Mouse (Mus musculus): ENCODE results near the gene Ap5s1.

Ap5s1 gene

DNA sequence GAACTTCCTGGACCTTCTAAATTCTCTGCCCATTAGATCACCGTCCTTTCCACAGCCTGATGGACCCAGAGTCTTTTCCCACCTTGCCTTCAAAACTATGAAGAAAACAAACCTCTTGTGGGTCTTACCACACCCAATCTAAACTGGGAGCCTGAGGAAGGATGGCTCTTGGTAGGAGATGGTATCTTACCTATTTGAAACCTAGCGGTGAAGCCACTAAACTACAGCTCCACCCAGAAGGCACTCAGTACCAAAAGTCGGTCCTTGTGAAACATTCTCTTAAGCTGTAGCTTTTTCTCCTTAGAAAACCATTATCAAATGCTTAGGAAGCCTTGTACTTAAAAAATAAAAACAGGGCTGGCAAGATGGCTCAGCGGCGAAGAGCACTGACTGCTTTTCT, 18.6 kb upstream of the Ap5s1 start:
- no peak for DNase-seq

DNA sequence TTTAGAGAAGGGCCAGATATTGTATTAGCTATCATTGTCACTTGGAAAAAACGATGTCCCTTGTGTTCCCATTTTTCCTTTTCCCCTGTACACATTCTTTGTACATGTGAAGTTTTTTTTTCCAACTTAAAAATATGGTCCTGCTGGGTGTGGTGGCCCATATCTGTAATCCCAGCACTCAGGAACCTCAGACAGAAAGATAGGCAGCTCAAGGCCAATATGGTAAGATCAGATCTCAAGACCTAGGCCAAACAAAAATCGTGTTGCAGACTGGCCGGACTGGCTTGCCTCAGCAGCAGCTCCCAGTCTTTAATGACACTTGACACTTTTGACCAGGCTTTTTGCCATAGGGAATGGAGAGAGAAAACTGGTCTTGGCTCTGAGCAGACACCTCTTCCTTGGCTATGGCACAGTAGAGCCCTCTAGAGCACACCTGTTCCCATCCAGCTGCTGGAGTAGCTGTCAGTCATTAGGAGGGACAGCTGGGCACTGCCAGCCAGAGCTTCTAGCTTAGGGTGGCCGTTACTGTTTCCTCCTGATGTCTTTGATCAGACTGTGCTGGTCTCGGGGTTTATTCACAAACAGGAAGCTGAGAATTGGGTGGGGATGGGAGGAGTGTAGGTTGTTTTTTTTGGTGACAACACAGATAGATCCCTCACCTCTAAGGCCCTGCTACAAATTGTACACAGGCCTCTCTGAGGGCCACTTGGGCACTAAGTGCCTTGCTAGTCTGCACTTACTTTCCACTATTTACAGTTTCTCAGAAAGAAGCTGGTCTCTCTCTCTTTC, 17.2 kb upstream of the Ap5s1 start:
- peak in 1 of 2 experiments; percentile 24 for DNase-seq

DNA sequence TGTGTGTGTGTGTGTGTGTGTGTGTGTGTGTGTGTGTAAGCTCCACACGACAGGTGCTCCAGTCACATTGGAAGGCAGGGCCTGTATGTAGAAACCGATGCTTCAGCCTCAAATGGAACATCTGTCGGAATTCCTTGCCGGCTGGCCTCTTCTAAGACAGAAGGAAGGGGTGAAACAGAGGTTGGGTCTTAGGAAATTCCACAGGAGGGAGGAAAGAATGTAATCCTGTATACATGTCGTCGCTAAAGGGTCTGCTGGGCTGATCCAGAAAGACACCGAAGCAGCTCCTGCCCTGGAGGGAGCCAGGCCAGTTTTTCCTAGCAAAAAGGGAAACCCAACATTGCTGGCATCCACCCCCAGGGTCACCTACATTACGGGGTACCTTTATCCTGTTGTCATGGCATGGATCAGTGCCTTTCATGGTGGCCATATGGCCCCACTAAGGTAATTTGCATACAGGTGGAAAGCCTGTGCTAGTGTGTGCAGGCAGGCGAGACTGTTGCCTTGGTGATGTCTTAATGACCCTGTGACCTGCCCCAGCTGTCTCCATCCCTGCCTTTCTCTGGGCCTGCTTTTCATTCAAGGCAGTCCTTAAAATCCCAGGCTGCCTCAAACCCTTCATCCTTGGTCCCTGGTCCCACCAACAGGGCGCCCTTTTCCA, 16.4 kb upstream of the Ap5s1 start:
- DNase-seq, result peak in 1 of 2 experiments; percentile 13

DNA sequence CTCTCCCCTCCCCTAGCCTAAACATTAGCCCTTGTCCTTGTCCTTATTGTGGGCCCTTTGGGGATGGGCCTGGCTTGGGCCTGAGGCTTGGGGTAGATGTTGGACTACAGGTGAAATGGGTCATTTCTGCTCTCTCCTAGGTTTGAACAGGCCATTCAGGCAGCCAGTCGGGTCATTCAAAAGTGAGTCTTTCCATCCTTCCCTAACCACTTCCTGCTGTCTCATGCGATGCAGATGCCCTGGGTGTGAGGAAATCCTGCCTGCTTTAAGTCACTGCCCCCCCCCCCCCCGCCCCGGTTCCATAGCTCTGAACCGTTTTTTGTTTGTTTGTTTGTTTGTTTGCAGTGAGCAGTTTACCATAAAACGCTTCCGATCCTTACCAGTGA, 15.9 kb upstream of the Ap5s1 start:
- DNase-seq, result peak in 1 of 2 experiments; percentile 12

DNA sequence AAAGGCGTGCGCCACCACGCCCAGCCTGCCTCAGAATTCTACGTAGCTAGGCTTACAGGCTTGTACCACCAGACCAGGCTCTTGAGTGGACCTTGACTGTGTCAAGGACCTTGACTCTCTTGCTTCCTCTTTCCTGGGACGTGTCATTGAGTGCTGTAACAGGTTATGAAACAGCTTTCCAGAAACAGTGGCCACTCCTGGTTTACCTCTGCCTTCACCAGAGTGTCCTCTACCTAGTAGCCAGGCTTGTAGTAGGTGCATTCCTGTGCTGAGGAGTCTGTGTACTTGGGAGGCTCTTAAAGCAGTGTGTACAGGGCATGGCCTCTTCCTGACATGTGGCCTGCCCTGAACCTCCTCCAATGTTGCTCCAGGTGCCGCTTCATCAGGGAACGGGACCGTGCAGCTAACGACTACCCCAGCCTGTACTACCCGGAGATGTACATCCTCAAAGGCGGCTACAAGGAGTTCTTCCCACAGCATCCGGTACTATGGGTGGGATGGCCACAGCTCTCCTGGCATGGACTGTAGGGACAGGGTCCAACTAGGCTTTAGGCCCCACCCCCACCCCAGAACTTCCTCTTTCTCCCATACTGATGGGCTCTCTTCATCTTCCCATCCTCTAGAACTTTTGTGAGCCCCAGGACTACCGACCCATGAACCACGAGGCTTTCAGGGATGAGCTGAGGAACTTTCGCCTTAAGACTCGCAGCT, 10.1 kb upstream of the Ap5s1 start:
- DNase-seq, result no peak

DNA sequence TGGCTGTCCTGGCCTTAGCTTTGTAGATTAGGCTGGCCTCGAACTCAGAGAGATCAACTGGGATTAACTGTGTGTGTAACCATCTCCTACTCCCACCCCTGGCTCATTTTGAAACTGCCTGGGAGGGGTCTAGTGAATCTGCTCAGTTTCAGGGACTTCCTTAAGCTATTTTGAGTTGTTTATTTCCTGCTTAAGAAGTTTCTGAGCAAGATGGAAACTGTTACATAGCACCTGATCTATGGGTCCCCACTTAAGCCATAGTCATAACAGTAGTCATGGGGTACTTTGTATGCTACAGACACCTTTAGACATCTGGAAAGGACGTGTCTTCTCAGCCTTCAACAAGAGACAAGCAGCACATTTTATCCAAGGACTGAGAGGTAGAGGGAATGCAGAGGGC, 6.2 kb upstream of the Ap5s1 start:
- no peak for DNase-seq

DNA sequence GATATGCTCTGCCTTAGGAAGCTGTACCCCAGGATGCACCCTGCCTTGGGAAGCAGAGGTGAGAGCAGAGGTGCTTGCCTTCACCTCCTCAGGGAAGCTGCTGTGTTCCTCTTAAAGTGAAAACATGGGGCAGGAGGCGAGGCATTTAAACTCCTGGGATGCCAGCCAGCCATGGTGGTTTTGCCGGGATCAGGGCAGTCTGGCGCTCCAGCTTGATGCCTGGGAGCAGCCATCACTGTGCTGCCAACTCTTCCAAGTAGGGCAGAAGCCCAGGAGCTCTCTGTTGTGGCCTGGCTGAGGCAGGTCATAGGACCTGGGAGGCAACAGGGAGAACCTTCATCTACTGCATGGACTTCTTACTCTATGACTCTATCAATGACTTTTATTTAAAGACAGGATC, 5.6 kb upstream of the Ap5s1 start:
- DNase-seq, result no peak

DNA sequence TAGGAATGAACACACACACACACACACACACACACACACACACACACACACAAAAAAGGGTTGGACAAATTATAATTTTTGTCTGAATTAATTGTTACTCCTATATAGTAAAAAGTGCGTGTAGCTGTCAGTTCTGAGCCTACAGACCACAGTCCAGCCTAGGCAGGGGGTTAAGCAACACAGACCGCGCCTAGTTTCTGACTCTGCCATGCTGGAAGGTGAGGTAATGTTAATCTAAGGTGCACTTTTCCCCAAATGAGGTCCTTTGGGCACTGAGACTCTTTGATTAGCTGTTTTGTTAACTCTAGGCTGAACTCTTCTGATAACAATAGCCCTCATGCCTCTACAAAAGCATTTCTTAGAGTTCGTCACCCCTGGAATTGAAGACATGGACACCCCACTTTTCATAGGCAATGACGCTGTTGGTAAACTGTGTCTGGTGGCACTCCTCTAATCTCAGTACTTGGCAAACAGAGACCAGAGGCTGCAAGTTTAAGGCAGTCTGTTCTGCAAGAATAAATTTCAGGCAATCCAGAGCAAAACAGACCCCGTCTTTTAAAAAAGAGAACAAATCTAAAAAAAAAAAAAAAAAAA, 3.0 kb upstream of the Ap5s1 start:
- no peak for DNase-seq

DNA sequence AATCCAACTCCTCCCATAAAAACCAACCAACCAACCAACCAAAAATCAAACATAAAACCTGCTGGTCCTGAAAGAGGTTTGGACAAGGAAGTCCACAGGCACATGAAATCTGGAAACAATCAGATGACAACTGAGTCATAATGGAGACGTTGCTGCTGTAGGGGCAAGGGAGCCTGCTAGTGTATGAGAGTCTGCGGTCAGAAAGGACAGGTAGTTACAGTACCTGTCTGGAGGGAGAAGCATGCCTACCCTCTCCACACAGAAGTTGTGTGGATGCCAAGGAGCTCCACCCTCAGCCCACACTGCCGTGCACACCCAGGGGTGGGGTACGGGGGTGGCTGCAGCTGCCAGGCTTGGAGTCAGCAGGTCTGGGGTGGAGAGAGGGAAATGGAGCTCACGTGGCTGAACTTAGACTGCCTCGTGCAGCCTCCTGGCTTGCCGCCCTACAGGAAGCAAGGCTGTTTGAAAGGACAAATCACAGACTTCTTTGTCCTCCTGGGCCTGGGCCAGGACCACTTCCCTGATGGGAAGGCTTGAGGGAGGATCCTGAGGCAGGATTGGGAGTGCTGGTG, 2.4 kb upstream of the Ap5s1 start:
- peak; percentile 16 to 32 for DNase-seq

DNA sequence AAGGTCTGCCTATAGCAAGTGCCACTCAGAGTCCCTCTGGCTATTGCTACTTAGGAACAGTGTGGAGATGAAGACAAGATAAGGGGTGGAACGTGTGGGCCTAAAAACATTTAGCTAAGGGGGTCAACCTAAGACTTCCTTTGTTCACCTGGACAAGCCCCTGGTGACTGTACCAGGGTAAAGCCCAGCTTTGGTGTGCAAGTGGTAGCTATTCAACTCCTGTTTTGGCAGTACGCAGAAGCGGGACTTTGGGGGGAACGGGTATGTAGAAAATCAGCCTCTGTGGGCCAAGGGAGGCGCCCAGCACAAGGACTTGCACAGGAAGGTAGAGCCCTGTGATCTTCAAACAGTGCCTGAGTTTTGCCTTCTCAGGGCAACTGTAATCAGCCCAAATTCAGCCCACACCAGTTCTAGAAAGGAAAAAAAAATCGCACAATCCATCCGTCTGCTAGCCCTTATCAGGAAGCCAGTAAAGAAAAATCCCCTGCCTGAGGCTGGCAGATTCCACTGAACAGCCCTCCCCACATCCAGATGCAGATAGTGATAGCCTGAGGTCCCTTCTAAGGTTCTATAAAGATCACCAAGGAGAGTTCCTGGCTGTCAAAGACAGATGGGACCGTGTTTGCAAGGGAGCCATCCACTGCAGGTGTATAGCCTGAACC, 1.2 kb upstream of the Ap5s1 start:
- DNase-seq, result no peak

DNA sequence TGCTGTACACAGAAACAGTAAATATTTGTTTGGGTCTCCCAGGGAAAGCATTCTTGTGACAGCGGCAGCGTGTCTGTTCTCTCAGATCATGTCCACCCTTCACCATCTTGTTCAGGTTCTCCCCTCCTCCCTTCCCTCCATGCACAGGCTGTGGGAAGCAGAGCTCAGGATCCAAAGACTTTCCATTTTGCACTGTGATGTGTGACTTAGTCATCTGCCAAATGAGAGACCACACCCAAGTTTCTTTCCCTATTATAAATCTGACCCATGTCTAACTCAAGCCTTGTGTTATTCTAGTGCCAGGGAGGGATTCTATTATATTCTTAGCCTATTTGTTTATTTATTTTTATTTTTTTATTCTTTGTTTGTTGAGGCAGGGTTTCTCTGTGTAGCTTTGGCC, 1.5 kb downstream of the Ap5s1 start:
- DNase-seq, result no peak

DNA sequence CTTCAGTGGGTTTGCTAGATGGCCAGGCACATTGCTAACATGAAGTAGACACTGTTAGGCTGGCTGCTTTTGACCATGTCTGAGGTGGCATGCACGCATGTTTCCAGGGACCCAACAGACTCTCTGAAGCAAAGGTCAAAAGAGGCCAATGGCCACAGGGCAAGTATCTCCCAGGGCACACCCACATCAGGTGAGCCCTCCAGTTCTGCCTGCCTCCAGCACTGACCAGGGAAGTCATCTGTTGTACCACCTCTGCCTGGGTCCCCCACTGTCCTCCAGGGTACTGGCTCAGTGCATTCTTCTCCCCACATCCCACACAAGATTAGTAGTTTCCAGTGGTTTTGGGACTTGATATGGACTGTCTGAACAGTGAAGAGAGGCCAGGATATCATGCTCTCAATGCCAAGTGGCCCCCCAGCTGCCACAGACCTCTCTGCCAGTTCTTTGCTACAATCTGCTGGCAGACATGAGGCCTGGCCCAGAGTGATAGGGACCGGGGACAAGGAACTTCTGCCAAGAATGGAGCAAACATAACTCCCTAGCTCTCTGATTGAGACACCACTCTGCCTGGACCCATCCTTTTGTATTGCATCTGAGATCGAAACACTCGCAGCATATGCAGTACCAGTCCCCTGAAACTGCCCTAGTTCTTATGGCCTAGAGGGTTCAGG, 2.4 kb downstream of the Ap5s1 start:
- no peak for DNase-seq

DNA sequence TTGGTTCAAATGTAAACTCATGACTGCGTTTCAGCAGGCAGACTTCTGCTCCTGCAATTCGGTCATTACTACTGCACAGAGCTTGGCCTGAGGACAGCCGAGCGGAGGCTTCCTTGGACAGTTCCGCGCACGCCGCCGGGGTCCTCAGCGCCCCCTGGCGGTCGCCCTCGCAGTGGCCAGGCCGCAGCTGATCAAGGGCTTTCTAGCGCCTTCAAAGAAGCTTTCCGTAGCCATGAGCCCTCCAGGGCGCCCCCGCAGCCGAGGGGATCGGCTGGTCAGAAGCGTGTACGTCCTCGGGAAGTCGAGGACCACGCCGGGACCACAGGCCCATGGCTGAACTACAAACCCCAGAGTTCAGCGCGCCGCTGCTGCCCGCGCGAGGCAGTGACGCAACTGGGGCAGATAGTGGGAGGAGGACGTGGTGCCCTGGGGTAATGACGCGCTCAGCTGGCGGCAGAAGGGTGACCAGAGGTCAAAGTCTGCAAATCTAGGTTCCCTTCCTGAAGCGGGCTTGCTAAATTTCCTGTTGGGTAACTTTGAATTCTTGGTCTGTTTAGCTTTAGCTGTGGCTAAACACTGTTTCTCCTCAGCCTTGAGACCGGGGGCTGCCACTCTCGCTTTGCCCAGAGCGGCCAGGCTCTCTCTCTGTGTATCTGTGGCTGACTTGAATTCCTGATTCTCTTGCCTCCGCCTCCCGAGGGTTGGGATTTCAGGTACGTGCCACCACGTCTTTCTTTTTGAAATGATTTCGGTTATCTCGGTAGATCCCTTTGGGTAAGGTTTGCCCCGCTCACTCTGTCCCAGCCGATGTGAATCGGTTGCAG, 3.3 kb downstream of the Ap5s1 start:
- peak; percentile 91 to 92 for DNase-seq

DNA sequence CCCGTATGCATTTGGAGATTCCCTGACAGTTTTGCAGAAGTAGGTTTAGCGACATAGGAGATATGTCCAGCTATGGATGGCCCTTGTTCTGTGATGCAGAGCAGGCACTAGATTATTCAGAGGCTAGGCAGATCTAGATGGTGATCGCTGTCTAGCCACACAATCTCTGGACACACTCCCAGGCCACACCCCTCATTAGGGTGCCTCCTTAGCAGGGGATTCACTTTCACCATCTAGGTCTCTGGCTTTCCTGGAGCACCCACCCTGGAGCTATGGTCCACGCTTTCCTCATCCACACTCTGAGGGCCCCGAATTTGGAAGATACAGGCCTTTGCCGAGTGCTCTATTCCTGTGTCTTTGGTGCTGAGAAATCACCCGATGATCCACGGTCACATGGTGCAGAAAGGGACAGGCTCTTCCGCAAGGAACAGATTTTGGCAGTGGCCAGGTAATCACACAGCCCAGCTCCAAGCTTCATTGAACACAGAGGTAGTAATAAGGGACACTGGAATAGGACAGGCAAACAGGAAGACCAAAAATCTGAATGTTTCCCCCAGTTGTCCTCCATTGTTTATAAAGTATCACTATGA, 4.2 kb downstream of the Ap5s1 start:
- peak in 1 of 2 experiments; percentile 9 for DNase-seq

DNA sequence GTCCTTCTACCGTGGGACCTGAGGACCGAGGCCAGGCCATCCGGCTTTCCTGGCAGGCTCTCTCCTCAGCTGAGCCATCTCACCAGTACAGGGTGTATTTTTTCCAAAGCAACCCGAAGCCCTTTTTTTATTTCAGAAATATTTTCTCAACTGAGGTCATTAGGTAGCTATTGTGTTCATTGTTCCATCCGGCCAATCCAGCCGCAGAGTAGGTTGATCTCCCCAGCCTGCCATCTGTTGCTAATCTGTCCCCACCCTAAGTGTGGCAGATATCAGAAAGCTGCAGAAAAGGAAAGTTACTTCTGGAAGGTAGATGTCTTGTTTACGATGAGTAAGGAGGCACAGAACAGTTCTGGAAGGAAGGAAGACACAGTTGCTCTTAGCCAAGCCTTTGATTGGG, 6.9 kb downstream of the Ap5s1 start:
- no peak for DNase-seq

DNA sequence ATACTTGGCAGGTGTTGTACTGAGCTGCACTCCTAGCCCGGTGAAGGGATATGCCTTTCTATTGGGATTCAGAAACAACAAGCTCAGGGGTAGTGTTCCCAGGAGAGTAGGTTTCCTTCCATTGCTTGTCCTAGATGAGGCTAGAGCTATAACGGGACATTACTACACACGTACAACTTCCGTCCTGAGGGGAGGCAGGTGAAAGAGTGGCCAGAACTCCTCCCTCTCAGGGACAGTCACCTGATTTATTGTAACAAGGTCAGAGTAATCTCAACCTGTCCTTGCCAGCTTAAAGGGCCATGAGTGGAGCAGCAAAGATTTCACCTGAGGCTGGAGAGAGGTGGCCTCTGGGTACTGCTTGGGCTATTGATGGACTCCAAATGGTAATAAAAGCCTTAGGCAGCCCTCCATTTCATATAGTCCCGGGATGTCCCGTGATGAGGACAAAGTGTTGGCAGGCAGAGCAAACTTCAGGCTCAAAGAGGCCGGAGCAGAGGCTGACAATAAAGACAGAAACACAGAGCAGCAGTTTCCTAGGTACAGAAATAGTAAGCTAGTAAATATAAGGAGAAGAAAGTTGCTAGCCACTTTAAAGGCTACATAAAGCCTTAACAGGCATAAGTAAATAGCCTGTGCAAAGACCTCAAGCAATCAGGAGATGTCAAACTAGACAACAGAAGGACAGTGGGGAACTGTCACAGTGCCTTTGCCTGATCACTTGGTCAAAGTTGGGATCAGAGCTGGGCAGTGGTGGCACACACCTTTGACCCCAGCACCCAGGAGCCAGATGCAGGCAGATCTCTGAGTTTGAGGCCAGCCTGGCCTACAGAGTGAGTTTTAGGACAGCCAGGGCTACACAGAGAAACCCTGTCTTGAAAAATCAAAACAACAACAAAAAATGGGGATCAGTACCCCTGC, 9.3 kb downstream of the Ap5s1 start:
- no peak for DNase-seq

DNA sequence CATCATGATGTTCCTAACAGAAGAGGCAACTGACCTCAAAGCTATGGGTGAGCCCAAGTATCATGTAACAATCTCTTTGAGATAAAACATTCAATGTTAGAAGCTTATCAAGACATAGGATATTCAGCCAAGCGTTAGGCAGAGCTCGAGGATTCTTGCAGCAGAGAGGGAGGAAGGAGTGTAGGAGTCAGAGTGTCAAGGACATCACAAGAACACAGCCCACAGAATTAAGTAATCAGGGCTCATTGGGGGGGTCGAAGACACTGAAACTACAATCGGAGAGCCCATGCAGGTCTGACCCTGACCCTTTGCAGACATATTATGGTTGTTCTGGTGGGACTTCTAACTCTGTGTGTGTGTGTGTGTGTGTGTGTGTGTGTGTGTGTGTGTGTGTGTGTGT, 13.2 kb downstream of the Ap5s1 start:
- DNase-seq, result no peak

DNA sequence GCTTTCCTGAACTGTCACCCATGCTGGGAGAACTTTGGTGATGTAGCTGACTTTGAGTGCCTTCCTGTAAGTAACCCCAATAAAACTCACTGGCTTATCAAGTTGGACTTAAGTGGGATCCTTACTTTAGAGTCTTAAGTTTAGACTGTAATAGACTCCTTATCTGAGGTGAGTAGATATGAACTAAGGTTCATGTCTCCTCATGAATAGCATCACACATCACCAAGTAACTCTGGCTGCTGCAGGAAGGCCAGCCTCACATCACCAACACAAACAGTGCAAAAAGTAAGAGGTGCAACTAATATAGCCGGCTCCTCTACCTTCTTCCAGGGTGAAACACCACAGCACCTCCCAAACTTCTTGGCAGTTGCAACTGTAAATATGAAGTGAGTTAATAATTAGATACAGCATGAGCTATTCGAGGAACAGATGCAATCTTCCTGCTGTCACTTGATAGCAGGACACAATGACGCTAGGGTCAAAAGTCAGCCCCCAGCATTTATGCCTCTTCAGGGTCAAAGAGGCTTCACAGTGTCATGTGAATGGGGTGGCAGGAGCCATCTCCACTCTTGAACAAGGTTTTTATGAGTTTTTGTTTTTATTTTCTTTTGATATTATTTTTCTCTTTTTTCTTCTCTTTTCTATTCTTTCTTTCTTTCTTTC, 15.1 kb downstream of the Ap5s1 start:
- DNase-seq, result no peak

DNA sequence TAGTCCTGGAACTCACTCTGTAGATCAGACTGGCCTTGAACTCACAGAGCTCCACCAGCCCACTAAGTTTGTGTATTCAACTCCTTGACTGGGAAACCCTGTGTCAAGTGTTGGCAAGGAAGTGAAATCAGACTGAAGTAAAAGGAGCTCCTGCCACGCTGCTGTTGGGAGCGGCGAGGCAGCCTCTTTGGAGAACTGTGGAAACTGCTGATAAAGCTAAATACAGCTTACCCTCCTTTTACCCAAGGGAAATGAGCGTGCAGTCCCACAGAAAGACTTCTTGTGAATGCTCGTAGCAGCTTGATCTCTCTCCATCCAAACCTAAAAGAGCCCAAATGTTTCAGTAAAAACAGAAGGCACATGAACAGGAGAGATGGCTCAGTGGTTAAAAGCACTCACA, 15.7 kb downstream of the Ap5s1 start:
- no peak for DNase-seq

All from thymus, postnatal 36 days (tissue).